Mouse (Mus musculus) forebrain, embryonic 14.5 days (tissue): ENCODE measurements around the gene Crocc2. TPM values are rescaled to one million over a fixed set of nuclear protein-coding genes. Genes with fewer than 3 reads are reported as not detected.

Source experiments
- ATAC-seq: fragments of 200-750 bp; cut with Nextera tagmentation; 2 replicates; pipeline ENCODE4 v1.8.0; 2017; ENCODE audit warnings: mild to moderate bottlenecking, moderate library complexity
- DNase-seq: peaks from one replicate; pipeline ENCODE4 v3.0.0-alpha.2; 2015; ENCODE audit warnings: low spot score
- H3K27ac ChIP-seq: fragments of 300-500 bp; sonication (generic); 2 replicates; pipeline ENCODE4 v1.5.1; 2014; ENCODE audit warnings: low read depth, mild to moderate bottlenecking, control low read depth, low read length, moderate library complexity
- H3K27me3 ChIP-seq: fragments of 300-500 bp; sonication (generic); replicated peaks from 2 replicates; pipeline ENCODE4 v1.6.1; 2014; ENCODE audit warnings: low read length, control low read depth, mixed read lengths; ENCODE audit not compliant: control insufficient read depth, insufficient read depth
- H3K36me3 ChIP-seq: fragments of 300-500 bp; sonication (generic); 2 replicates; pipeline ENCODE4 v1.6.1; 2014; ENCODE audit warnings: low read length, control low read depth; ENCODE audit not compliant: control insufficient read depth, insufficient read depth
- H3K4me1 ChIP-seq: fragments of 300-500 bp; sonication (generic); 2 replicates; pipeline ENCODE4 v1.6.1; 2014; ENCODE audit warnings: antibody characterized with exemption, low read length, control low read depth; ENCODE audit not compliant: control insufficient read depth, insufficient read depth
- H3K4me2 ChIP-seq: fragments of 300-500 bp; sonication (generic); 2 replicates; pipeline ENCODE4 v1.6.1; 2014; ENCODE audit warnings: mild to moderate bottlenecking, control low read depth, low read length
- H3K4me3 ChIP-seq: fragments of 300-500 bp; sonication (generic); 2 replicates; pipeline ENCODE4 v1.5.1; 2014; ENCODE audit warnings: low read depth, low read length, control low read depth
- H3K9ac ChIP-seq: fragments of 300-500 bp; sonication (generic); 2 replicates; pipeline ENCODE4 v1.6.1; 2014; ENCODE audit warnings: mild to moderate bottlenecking, low read length, control low read depth, moderate library complexity
- H3K9me3 ChIP-seq: fragments of 300-500 bp; sonication (generic); replicated peaks from 2 replicates; pipeline ENCODE4 v1.6.1; 2016; ENCODE audit warnings: low read length, control low read depth, mixed read lengths; ENCODE audit not compliant: control insufficient read depth
- WGBS: fragments of 180-500 bp; shearing (Covaris S2); extraction: QIAGEN DNeasy Blood & Tissue Kit; methylation state at CpG from one replicate; pipeline ENCODE4 v1.1.7; 2014; 5-methylcytosine and 5-hydroxymethylcytosine counted together
- polyA plus RNA-seq: library from polyadenylated mRNA; unstranded; fragments of >200 nt; fragmentation: Nextera tagmentation; extraction: Ambion mirVana; gene quantifications from 2 replicates; pipeline ENCODE4 v1.2.1, GENCODE M21; 2014

The Crocc2 gene
- polyA plus RNA-seq, 1 experiment from 2014 or later: 0.19 TPM

DNA sequence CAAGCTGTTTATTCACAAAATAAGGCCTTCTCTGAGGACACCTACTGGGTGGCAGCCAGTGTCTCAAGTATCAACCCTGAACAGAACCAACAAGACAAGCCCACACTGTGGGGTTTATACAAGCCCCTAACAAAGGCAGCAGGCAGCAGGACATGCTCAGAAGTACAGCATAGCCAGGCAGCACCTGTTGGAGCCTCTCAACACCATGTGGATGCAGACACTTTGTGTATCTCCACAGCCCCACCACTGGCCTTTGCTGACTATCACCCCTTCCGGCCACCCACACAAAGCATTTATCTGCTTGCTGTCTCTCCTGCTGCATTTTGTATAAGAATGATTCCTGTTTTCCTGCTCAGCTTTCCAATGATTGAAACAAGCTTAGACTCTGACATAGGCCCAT lies 89.0 kb downstream of the Crocc2 start:
- Histone ChIP-seq H3K4me2 (no peak overlapping the region), H3K9ac (no peak overlapping the region), H3K9me3 (no peaks in the 10 kb centered on the region), H3K27ac (no peak overlapping the region), H3K36me3 (no peaks in the 10 kb centered on the region), H3K4me1 (no peaks in the 10 kb centered on the region), H3K27me3 (no peaks in the 10 kb centered on the region), H3K4me3 (no peak overlapping the region)
- 100% methylated on average over 1 of the region's 1 CpGs for WGBS
- no peak for ATAC-seq
- no peak for DNase-seq

GRCm38 (mm10) chr1:93267207-93267606 lies 98.7 kb downstream of the Crocc2 start:
- no peaks in the 10 kb centered on the region for H3K36me3 ChIP-seq
- no peak for ATAC-seq
- no peaks in the 10 kb centered on the region for H3K9me3 ChIP-seq
- H3K4me2 ChIP-seq: no peak overlapping the region
- H3K4me1 ChIP-seq: no peaks in the 10 kb centered on the region
- 0 out of 2 replicates have a peak, but pooled peaks cover 2% of the 10 kb centered on the region for H3K27me3 ChIP-seq
- H3K9ac ChIP-seq: no peak overlapping the region
- no peak overlapping the region for H3K27ac ChIP-seq
- no peak overlapping the region for H3K4me3 ChIP-seq
- WGBS: 57% methylated on average over 3 of the region's 3 CpGs
- peak; percentile 6 for DNase-seq

DNA sequence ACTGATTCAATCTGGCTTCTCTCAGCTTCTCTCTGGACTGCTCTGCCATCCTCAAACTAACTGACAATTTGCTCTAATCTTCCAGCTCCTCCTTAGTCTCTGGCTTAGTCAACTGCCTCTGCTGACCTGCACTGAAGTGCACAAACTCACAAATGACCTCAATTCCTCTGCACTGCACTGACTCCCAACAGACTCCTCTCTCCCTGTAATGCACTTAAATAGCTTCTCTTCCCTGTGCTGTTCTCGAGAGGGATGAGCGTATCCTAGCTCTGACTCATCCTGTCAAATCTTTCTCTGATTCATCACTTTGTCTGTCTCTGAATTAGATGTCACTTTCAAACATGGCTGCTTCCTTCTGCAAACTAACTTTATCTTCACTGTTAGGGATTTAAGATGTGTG lies 99.7 kb downstream of the Crocc2 start:
- no peaks in the 10 kb centered on the region for H3K9me3 ChIP-seq
- no peaks in the 10 kb centered on the region for H3K4me1 ChIP-seq
- H3K27ac ChIP-seq: no peak overlapping the region
- no peak overlapping the region for H3K4me3 ChIP-seq
- no peaks in the 10 kb centered on the region for H3K36me3 ChIP-seq
- no peak for DNase-seq
- H3K4me2 ChIP-seq: no peak overlapping the region
- no peak for ATAC-seq
- no peak overlapping the region for H3K9ac ChIP-seq
- H3K27me3 ChIP-seq: 0 out of 2 replicates have a peak, but pooled peaks cover 2% of the 10 kb centered on the region
- 85% methylated on average over 2 of the region's 2 CpGs for WGBS

DNA sequence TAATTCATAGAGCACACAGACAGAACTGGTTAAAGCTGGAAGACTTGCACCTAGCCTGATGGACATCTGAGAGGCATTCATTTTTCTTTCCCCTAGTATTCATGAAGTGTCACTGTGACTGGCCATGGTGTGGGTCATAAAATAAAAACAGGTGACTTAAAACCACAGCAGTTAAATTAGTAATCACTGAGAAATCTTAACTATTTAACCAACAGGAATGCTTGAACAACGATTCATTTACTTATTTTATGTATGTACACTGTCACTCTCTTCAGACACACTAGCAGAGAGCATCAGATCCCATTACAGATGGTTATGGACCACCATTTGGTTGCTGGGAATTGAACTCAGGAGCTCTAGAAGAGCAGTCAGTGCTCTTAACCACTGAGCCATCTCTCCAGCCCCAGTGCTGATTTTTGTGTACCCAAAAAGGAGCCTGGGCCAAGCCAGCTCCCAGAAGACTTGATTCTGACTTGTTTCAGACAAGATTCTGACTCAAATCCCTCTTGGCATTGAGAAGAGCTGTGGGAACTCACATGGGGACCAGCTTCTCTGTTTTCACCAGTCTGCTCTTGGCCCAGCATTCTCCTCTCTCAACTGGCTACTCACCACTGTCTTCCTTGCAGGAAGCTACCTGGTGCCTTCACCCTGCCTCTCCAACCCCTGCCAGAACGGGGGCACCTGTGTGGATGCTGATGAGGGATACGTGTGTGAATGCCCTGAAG lies 102.2 kb downstream of the Crocc2 start:
- no peak overlapping the region for H3K4me3 ChIP-seq
- H3K27ac ChIP-seq: no peak overlapping the region
- H3K9ac ChIP-seq: no peak overlapping the region
- H3K9me3 ChIP-seq: no peaks in the 10 kb centered on the region
- H3K4me2 ChIP-seq: no peak overlapping the region
- 0 out of 2 replicates have a peak, but pooled peaks cover 2% of the 10 kb centered on the region for H3K27me3 ChIP-seq
- no peaks in the 10 kb centered on the region for H3K4me1 ChIP-seq
- DNase-seq: no peak
- no peaks in the 10 kb centered on the region for H3K36me3 ChIP-seq
- 62% methylated on average over 3 of the region's 3 CpGs for WGBS
- no peak for ATAC-seq

GRCm38 (mm10) chr1:93271751-93272150 lies 103.2 kb downstream of the Crocc2 start:
- H3K4me3 ChIP-seq: no peak overlapping the region
- no peak overlapping the region for H3K4me2 ChIP-seq
- H3K4me1 ChIP-seq: no peaks in the 10 kb centered on the region
- H3K9ac ChIP-seq: no peak overlapping the region
- no peaks in the 10 kb centered on the region for H3K9me3 ChIP-seq
- H3K27ac ChIP-seq: no peak overlapping the region
- no peak for DNase-seq
- no peak for ATAC-seq
- H3K36me3 ChIP-seq: no peaks in the 10 kb centered on the region
- 79% methylated on average over 5 of the region's 6 CpGs for WGBS
- H3K27me3 ChIP-seq: 0 out of 2 replicates have a peak, but pooled peaks cover 2% of the 10 kb centered on the region

- Histone ChIP-seq H3K4me3 (no peak overlapping the region), H3K9ac (peak overlapping the region; percentile 37; the same call in 1 of the 2 replicates), H3K36me3 (no peaks in the 10 kb centered on the region), H3K27ac (no peak overlapping the region), H3K4me2 (peak overlapping the region; percentile 35; the same call in 1 of the 2 replicates), H3K4me1 (no peaks in the 10 kb centered on the region), H3K27me3 (0 out of 2 replicates have a peak, but pooled peaks cover 2% of the 10 kb centered on the region), H3K9me3 (no peaks in the 10 kb centered on the region)
- under 1% methylated on average over 16 of the region's 16 CpGs for WGBS
- peak; percentile 18 for DNase-seq
- peak; percentile 62; the same call in 1 of the 2 replicates for ATAC-seq
Measured at GRCm38 (mm10) chr1:93272409-93272821, 103.9 kb downstream of the Crocc2 start.

DNA sequence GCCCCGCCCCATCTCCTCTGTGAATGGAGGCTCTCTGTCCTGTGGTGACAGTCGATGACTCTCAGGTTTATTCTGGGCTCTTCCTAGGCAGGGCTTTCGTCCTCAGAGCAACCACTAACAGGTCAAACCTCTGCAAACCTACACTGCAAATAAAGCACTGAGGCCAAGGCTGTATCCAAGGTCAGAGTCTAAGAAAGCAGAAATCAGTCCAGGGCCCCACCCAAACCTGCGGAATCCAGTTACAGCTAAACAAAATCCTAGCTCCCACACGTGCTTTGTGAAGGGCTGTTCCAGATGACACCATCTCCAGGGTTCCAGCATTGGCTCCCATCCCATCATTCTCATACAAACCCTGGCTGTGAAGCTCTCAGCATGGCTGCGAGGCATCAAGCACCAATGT lies 107.0 kb downstream of the Crocc2 start:
- DNase-seq (no peak), ATAC-seq (no peak)
- Histone ChIP-seq H3K27me3 (0 out of 2 replicates have a peak, but pooled peaks cover 2% of the 10 kb centered on the region), H3K9ac (no peak overlapping the region), H3K4me3 (no peak overlapping the region), H3K27ac (no peak overlapping the region), H3K36me3 (no peaks in the 10 kb centered on the region), H3K4me2 (no peak overlapping the region), H3K4me1 (no peaks in the 10 kb centered on the region), H3K9me3 (no peaks in the 10 kb centered on the region)
- 75% methylated on average over 6 of the region's 6 CpGs for WGBS

- H3K36me3 ChIP-seq: no peaks in the 10 kb centered on the region
- WGBS: 86% methylated on average over 7 of the region's 7 CpGs
- no peaks in the 10 kb centered on the region for H3K27me3 ChIP-seq
- DNase-seq (no peak), ATAC-seq (no peak)
- H3K4me1 ChIP-seq: no peaks in the 10 kb centered on the region
- no peak overlapping the region for H3K27ac ChIP-seq
- H3K4me2 ChIP-seq: no peak overlapping the region
- no peak overlapping the region for H3K9ac ChIP-seq
- no peak overlapping the region for H3K4me3 ChIP-seq
- no peaks in the 10 kb centered on the region for H3K9me3 ChIP-seq
Measured at GRCm38 (mm10) chr1:93277041-93277440, 108.5 kb downstream of the Crocc2 start.
